Mouse (Mus musculus) embryo, embryonic 10.5 days (tissue): ENCODE measurements at regions not wholly inside any gene's neighbourhood (a gene's known extent, or its start where the extent isn't known, plus 50 kb on each side); places are given as distances from the start of the nearest gene placed in this dataset.

ENCODE experiments used
- DNase-seq: peaks from one replicate; pipeline ENCODE4 v3.0.0-alpha.2; 2015; ENCODE audit warnings: low spot score

GRCm38 (mm10) chr5:41206462-41206861 lies 501.5 kb downstream of the Rab28 start:
- DNase-seq = no peak

GRCm38 (mm10) chr5:41204417-41204816 lies 503.5 kb downstream of the Rab28 start:
- no peak for DNase-seq

GRCm38 (mm10) chr5:41187193-41187592 lies 520.8 kb downstream of the Rab28 start:
- DNase-seq = no peak

GRCm38 (mm10) chr5:41177220-41177619 lies 530.7 kb downstream of the Rab28 start:
- DNase-seq = no peak

GRCm38 (mm10) chr5:41165870-41166626 lies 541.9 kb downstream of the Rab28 start:
- no peak for DNase-seq

GRCm38 (mm10) chr5:41125050-41125449 lies 582.9 kb downstream of the Rab28 start:
- DNase-seq = peak; percentile 80

GRCm38 (mm10) chr5:41117658-41118057 lies 590.3 kb downstream of the Rab28 start:
- peak; percentile 53 for DNase-seq

GRCm38 (mm10) chr5:41087773-41088172 lies 620.2 kb downstream of the Rab28 start:
- DNase-seq = peak; percentile 22

GRCm38 (mm10) chr5:41076412-41076811 lies 631.5 kb downstream of the Rab28 start:
- no peak for DNase-seq

GRCm38 (mm10) chr5:41061646-41062045 lies 646.3 kb downstream of the Rab28 start:
- DNase-seq = no peak

GRCm38 (mm10) chr5:41061222-41061621 lies 646.7 kb downstream of the Rab28 start:
- peak; percentile 31 for DNase-seq

- no peak for DNase-seq
These were observed 649.9 kb downstream of the Rab28 start for GRCm38 (mm10) chr5:41058015-41058414.

- DNase-seq = peak; percentile 75
These were observed 656.0 kb downstream of the Rab28 start for GRCm38 (mm10) chr5:41051948-41052347.

GRCm38 (mm10) chr5:41048515-41048914 lies 659.4 kb downstream of the Rab28 start:
- no peak for DNase-seq

- DNase-seq = no peak
These were observed 662.7 kb downstream of the Rab28 start for GRCm38 (mm10) chr5:41045221-41045620.

- DNase-seq = peak; percentile 86
These were observed 663.5 kb downstream of the Rab28 start for GRCm38 (mm10) chr5:41044465-41044864.

- DNase-seq = no peak
These were observed 669.2 kb downstream of the Rab28 start for GRCm38 (mm10) chr5:41038790-41039189.

- DNase-seq = peak; percentile 51
These were observed 701.3 kb downstream of the Rab28 start for GRCm38 (mm10) chr5:41006692-41007091.

- DNase-seq = no peak
These were observed 721.4 kb downstream of the Rab28 start for GRCm38 (mm10) chr5:40986562-40986961.

- no peak for DNase-seq
These were observed 733.1 kb downstream of the Rab28 start for GRCm38 (mm10) chr5:40974892-40975291.

GRCm38 (mm10) chr5:40952901-40953595 lies 754.9 kb downstream of the Rab28 start:
- DNase-seq = peak; percentile 80

GRCm38 (mm10) chr5:40929127-40929526 lies 778.8 kb downstream of the Rab28 start:
- DNase-seq = no peak

- no peak for DNase-seq
These were observed 787.0 kb downstream of the Rab28 start for GRCm38 (mm10) chr5:40920920-40921319.
